Mouse (Mus musculus): ENCODE measurements at regions not wholly inside any gene's neighbourhood (a gene's known extent, or its start where the extent isn't known, plus 50 kb on each side); places are given as distances from the start of the nearest gene placed in this dataset.

- H3K27ac ChIP-seq, result no peak overlapping the region
- H3K9ac ChIP-seq (ENCODE audit: low read depth, low read length), result no peak overlapping the region
- no peaks in the 10 kb centered on the region for H3K36me3 ChIP-seq (ENCODE audit: insufficient read depth, low read length)
- no peak overlapping the region for H3K4me2 ChIP-seq (ENCODE audit: low read length)
- TF ChIP-seq CTCF (IDR thresholded peaks at IDR 0.05; ENCODE audit: low read depth), result no peak
- 0 out of 2 replicates have a peak, but pooled peaks cover 3% of the 10 kb centered on the region for H3K4me1 ChIP-seq (replicated peaks; ENCODE audit: insufficient read depth, low read length)
- no peak for ATAC-seq (replicated peaks; ENCODE audit: low FRiP score, low read depth)
- 31% methylated on average over 3 of the region's 3 CpGs for WGBS
- H3K9me3 ChIP-seq (replicated peaks; ENCODE audit: low read length), result no peaks in the 10 kb centered on the region
- no peak for DNase-seq (ENCODE audit: low spot score)
- peaks cover 22% of the 10 kb centered on the region for H3K27me3 ChIP-seq (ENCODE audit: insufficient read depth, low read length)
- H3K4me3 ChIP-seq (replicated peaks; ENCODE audit: low read depth, low read length), result no peak overlapping the region
These were observed 502.0 kb downstream of the Irx1 start for GRCm38 (mm10) chr13:71461552-71461951.

GRCm38 (mm10) chr13:71460607-71461006 lies 502.9 kb downstream of the Irx1 start:
- Histone ChIP-seq H3K27ac (no peak overlapping the region), H3K9ac (ENCODE audit: low read depth, low read length) (no peak overlapping the region), H3K27me3 (ENCODE audit: insufficient read depth, low read length) (peaks cover 24% of the 10 kb centered on the region), H3K36me3 (ENCODE audit: insufficient read depth, low read length) (no peaks in the 10 kb centered on the region), H3K4me3 (replicated peaks; ENCODE audit: low read depth, low read length) (no peak overlapping the region), H3K9me3 (replicated peaks; ENCODE audit: low read length) (no peaks in the 10 kb centered on the region), H3K4me2 (ENCODE audit: low read length) (no peak overlapping the region), H3K4me1 (replicated peaks; ENCODE audit: insufficient read depth, low read length) (0 out of 2 replicates have a peak, but pooled peaks cover 3% of the 10 kb centered on the region)
- DNase-seq (ENCODE audit: low spot score) (no peak), ATAC-seq (replicated peaks; ENCODE audit: low FRiP score, low read depth) (no peak)
- TF ChIP-seq CTCF (IDR thresholded peaks at IDR 0.05; ENCODE audit: low read depth), result no peak
- WGBS, result 77% methylated on average over 2 of the region's 2 CpGs

DNA sequence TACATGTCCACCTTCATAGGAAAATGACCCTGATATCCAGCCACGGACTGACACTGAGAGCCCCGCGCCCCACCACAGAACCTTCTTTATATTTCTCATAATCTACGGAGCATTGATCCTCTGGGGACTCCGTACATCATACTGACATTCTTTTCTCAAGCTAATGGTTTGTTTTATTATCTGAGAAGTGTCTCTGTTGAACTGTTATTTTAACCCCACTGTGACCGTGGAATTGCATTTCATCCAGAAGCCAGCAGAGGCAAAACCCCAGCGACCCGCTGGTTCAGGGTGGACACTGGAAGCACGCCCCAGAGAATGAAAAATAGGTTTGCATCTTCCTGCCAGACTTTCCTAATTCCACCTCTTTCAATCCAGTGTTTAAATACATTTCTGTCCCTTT lies 503.4 kb downstream of the Irx1 start:
- peaks cover 24% of the 10 kb centered on the region for H3K27me3 ChIP-seq (ENCODE audit: insufficient read depth, low read length)
- TF ChIP-seq CTCF (IDR thresholded peaks at IDR 0.05; ENCODE audit: low read depth), result no peak
- 0 out of 2 replicates have a peak, but pooled peaks cover 3% of the 10 kb centered on the region for H3K4me1 ChIP-seq (replicated peaks; ENCODE audit: insufficient read depth, low read length)
- no peak for ATAC-seq (replicated peaks; ENCODE audit: low FRiP score, low read depth)
- H3K4me3 ChIP-seq (replicated peaks; ENCODE audit: low read depth, low read length), result no peak overlapping the region
- H3K27ac ChIP-seq, result no peak overlapping the region
- no peak overlapping the region for H3K4me2 ChIP-seq (ENCODE audit: low read length)
- WGBS, result 15% methylated on average over 9 of the region's 9 CpGs
- H3K9me3 ChIP-seq (replicated peaks; ENCODE audit: low read length), result no peaks in the 10 kb centered on the region
- DNase-seq (ENCODE audit: low spot score), result peak; percentile 12
- no peak overlapping the region for H3K9ac ChIP-seq (ENCODE audit: low read depth, low read length)
- H3K36me3 ChIP-seq (ENCODE audit: insufficient read depth, low read length), result no peaks in the 10 kb centered on the region

- DNase-seq (ENCODE audit: low spot score) (no peak), ATAC-seq (replicated peaks; ENCODE audit: low FRiP score, low read depth) (0 out of 2 replicates have a peak, but pooled peaks have one; percentile 13)
- Histone ChIP-seq H3K27ac (peak overlapping the region; percentile 31; the same call in 1 of the 2 replicates), H3K4me2 (ENCODE audit: low read length) (peak overlapping the region; percentile 41; the same call in 1 of the 2 replicates), H3K36me3 (ENCODE audit: insufficient read depth, low read length) (no peaks in the 10 kb centered on the region), H3K4me1 (replicated peaks; ENCODE audit: insufficient read depth, low read length) (0 out of 2 replicates have a peak, but pooled peaks cover 3% of the 10 kb centered on the region), H3K9me3 (replicated peaks; ENCODE audit: low read length) (no peaks in the 10 kb centered on the region), H3K4me3 (replicated peaks; ENCODE audit: low read depth, low read length) (no peak overlapping the region), H3K27me3 (ENCODE audit: insufficient read depth, low read length) (peaks cover 24% of the 10 kb centered on the region), H3K9ac (ENCODE audit: low read depth, low read length) (no peak overlapping the region)
- no peak for TF ChIP-seq CTCF (IDR thresholded peaks at IDR 0.05; ENCODE audit: low read depth)
- WGBS, result 29% methylated on average over 11 of the region's 11 CpGs
These were observed 504.4 kb downstream of the Irx1 start for GRCm38 (mm10) chr13:71459022-71459536.

- no peak overlapping the region for H3K4me3 ChIP-seq (replicated peaks; ENCODE audit: low read depth, low read length)
- H3K9ac ChIP-seq (ENCODE audit: low read depth, low read length), result 0 out of 2 replicates have a peak overlapping the region, but pooled peaks have one; percentile 3
- peak; percentile 95 for TF ChIP-seq CTCF (IDR thresholded peaks at IDR 0.05; ENCODE audit: low read depth)
- no peaks in the 10 kb centered on the region for H3K9me3 ChIP-seq (replicated peaks; ENCODE audit: low read length)
- 0 out of 2 replicates have a peak, but pooled peaks cover 3% of the 10 kb centered on the region for H3K4me1 ChIP-seq (replicated peaks; ENCODE audit: insufficient read depth, low read length)
- WGBS, result 4% methylated on average over 25 of the region's 25 CpGs
- H3K36me3 ChIP-seq (ENCODE audit: insufficient read depth, low read length), result no peaks in the 10 kb centered on the region
- peak; percentile 73 for DNase-seq (ENCODE audit: low spot score)
- H3K4me2 ChIP-seq (ENCODE audit: low read length), result peak overlapping the region; percentile 41
- H3K27ac ChIP-seq, result peak overlapping the region; percentile 31; the same call in 1 of the 2 replicates
- ATAC-seq (replicated peaks; ENCODE audit: low FRiP score, low read depth), result peak; percentile 46
- peaks cover 24% of the 10 kb centered on the region for H3K27me3 ChIP-seq (ENCODE audit: insufficient read depth, low read length)
These were observed 505.2 kb downstream of the Irx1 start for GRCm38 (mm10) chr13:71458061-71458935.

DNA sequence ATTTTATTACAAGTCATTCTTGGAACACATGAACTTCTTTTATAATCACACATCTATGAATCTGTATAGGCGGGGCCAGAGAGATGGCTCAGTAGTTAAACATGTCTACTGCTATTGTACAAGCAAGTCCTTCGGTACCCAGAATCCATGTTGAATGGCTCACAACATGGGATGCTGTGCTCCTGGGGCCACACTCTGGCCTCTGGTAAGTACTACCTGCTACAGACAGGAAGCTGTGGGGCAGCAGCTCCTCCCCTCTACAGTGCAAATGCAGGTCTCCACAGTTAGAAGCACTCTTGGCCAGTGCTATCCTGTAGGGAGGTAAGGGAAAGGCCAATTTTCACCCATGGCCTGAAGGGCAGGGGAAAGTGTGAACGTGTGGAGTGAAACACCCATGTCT lies 506.0 kb downstream of the Irx1 start:
- WGBS, result 64% methylated on average over 3 of the region's 3 CpGs
- no peak for DNase-seq (ENCODE audit: low spot score)
- Histone ChIP-seq H3K27ac (no peak overlapping the region), H3K4me3 (replicated peaks; ENCODE audit: low read depth, low read length) (no peak overlapping the region), H3K4me1 (replicated peaks; ENCODE audit: insufficient read depth, low read length) (0 out of 2 replicates have a peak, but pooled peaks cover 3% of the 10 kb centered on the region), H3K9ac (ENCODE audit: low read depth, low read length) (no peak overlapping the region), H3K9me3 (replicated peaks; ENCODE audit: low read length) (no peaks in the 10 kb centered on the region), H3K27me3 (ENCODE audit: insufficient read depth, low read length) (peaks cover 24% of the 10 kb centered on the region), H3K4me2 (ENCODE audit: low read length) (no peak overlapping the region), H3K36me3 (ENCODE audit: insufficient read depth, low read length) (no peaks in the 10 kb centered on the region)
- no peak for TF ChIP-seq CTCF (IDR thresholded peaks at IDR 0.05; ENCODE audit: low read depth)
- no peak for ATAC-seq (replicated peaks; ENCODE audit: low FRiP score, low read depth)
